Mouse (Mus musculus) mesoderm, embryonic 11.5 days (tissue): ENCODE measurements around the gene Ext2.
A peak's percentile ranks its signal among the peaks of the same experiment; 100 is the strongest.

Experiments used
- DNase-seq: peaks from one replicate; pipeline ENCODE4 v3.0.0-alpha.2; 2012; ENCODE audit warnings: low read depth, low spot score

The Ext2 gene

DNA sequence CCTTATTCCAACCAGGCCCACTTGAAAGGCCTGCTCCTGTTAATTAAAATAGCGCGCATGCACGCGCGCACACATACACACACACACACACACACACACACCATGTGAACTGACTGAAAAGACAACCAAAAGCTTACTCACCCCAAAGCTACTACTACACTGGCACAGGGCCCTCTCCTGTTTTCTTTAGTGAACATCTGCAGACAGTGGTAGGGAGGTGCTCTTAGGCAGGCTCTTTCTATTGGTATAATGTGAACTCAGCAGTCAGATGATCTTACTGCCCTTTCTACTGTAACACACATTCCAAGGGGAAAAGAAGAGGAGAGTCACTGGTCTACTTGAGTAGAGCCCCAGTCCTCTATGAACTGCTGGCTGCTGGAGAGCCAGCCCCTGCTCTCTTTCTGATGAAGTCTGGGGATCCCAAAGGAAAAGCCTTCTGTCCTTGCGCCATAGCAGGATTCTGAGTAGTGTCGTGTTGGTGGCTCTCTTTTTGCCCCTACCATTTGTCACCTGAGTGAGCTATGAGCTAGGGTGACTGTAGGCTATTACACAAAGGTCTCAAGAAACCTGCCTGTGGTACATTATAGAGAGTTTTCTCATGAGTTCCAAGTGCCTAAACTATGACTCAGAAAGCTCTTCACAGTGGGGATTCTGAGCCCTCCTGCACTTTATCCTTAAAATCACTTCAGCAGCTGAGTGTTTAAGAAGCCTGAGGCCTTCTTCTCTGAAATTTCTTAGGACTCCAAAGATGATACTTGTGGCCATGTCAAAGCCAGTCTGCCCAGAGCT is 45.9 kb downstream of the Ext2 start:
- DNase-seq: no peak

DNA sequence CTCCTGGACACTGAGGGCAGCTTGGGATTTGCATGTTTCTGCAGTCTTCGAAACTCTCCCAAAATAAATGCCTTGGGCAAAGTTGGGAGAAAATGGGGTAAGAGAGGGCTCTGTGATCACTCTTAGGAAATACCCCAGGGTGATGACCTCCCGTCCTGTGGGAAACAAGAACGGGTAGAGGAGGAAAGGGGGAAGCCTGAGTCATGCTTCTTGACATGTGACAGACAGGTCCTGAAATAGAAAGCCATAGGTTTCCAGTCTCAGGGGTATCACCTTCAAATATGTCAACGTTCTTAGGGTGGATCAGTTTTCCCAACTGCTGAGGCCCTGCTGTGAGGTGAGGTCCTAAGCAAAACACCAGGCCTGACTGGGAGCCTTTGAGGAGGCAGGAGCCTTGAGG is 46.9 kb downstream of the Ext2 start:
- no peak for DNase-seq

DNA sequence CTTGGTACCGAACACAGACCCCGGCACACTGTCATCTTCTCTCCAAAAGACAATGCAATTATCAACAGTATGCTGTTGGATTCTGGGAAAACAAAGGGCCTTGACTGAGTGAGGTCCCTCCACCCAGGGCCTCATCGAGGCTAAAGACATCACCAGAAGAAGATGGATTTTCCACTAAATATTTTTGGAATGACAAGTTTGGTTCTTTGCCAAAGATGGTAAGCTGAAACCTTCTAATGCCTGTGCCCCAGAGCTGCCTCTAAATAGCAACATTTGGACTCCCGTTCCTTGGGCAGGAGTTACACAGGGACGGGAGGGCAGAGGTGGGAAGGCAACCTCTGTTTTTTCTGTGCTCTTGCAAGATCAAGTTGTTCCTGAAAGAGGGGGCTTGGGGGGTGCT is 47.4 kb downstream of the Ext2 start:
- no peak for DNase-seq

DNA sequence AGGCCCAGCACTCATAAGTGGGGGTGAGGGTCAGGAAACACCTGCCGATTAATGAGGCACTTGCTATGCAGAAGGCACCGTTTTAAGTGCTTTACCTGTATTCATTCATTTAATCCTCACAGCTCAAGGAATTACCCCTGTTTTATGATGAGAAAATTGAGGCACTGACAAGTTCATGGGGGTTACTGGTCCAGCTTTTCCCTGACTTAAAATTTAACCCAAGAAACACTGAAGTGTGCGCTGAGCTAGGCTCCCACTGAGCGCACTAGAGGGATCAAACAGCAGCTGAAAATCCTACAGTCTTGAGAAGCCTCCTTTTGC is 49.6 kb downstream of the Ext2 start:
- no peak for DNase-seq

DNA sequence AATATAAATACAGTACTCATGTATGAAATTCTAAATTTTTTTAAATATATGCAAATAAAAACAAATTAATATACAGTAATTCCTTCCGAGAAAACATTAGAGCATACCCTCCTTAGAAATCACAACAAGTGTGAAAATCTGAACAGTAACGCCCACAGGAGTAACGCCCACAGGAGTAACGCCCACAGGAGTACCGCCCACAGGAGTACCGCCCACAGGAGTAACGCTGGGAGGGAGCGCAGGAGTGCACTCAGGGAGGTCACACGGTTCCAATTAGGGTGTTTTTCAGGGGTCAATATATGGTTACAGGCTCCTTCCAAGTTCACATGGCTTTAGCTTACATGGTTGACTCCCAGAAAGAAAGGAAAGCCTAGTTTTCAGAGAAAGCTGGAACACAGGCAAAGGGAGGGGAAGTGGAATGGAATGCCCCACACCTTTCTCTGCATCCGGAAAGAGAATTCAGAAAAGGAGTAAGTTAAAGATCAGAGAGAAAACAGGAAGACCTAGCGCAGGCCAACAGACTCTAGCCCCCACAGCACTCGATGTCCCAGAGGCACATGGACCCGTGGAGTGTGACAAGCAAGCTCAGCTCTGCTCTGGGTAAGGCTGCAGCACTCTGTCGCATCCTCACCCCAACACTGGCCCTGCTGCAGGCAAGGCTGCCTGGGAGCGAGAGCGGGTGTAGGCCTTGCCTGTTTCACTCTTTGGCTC is 50.2 kb downstream of the Ext2 start:
- DNase-seq: no peak

DNA sequence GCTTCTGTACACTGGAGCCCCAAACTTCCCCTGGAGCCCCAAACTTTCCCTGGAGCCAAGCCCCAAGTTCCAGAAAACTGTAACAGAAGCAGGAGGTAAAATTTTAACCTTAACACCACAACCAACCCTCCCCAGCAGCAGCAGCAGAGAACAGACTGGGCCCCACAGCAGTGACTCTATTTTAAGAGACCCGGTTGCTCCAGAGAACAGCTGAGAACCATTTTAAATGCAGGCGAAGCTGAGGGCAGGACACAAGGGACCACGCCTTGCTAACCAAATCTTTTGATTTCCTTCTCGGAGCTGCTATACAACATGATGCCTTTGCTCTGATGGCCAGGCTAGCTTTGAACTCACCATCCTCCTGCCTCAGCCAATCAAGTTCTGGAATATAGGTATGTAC is 51.5 kb downstream of the Ext2 start:
- no peak for DNase-seq

DNA sequence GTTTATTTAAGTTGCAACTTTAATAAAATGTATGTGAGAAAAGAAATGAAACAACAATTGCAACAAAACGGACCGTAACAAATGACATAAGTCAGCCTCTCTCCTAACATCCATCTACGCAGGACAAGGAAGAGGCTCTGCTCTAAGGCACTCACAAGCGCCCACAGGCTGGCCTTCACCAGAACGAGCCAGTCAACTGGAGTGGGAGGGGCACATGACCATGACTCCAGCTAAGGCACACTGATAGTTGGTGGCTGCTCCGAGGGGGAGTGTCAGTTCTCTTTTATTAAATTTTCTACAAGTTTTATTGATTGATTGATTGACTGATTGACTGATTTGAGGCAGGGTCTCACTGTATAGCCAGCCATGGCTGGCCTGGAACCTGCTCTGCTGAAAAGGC is 52.5 kb downstream of the Ext2 start:
- no peak for DNase-seq

DNA sequence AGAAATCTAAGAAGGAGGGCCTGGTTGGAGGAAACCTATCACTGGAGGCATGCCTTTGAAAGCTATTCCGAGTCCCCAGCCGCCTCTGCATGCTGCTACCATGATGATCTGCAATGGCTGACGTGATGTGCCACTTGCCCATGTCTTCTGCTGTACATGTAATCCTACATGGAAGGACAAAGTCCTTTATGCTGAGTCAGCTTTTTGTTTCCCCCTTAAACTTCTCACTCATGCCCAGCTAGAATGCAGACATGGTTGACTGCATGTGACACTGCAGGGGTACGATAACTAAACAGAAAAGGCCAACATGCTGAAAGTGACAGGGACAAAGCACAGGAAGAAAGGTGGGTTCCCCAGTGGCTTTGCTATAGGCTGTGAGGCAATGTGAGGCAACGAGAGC is 56.6 kb downstream of the Ext2 start:
- no peak for DNase-seq

DNA sequence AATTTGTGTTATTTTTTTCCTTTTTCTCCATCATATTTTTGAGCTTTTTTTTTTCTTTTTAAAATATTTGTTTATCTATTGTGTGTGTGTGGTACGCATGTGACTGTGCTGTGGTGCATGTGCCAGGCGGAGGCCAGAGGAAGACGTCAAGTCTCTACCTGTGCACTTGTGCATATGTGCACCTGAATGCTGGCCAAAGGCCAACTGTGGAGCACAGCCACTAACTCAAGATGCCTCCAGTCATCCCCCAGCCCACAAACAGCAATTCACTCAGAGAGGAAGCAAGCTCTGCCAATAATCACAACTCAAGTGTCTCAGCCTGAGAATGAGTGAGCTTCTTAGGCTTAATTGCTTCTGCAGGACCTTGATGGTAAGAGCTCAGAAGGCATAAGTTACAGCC is 58.2 kb downstream of the Ext2 start:
- DNase-seq: no peak

DNA sequence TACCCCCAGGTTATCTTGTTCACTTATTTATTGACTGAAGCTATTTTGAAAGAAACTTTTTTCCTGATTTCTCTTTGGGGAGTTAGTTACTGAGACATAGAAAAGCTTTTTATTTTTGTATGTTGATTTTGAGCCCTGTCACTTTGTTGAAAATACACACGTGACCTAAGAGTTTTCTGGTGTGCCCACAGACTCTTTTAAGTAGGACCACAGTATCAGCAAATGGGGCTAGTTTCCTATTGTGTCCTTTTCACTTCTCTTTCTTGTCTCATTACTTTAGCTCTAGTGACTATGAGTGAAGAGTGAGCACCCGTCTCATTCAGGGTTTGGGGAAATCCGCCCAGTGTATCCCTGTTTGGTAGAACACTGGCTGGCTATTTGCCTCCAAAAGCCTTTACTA is 62.0 kb downstream of the Ext2 start:
- DNase-seq: no peak

DNA sequence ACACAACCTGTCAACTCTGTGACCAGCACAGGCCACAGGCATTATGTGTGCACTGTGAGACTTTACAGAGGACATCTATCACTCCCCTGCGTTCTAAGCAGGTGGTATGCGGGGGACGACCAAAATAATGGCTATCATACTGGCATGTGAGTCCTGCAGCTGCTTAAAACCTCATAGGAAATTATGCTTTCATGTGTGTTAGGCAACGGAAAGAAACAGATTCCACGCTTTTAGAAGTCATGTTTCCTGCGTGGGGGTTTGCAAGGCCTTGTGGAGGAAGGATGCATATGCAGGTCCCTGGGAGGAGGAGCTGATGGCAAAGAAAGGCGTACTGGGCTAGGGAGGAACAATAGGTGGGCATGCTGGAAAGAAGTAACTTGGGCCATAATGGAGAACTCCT is 63.2 kb downstream of the Ext2 start:
- DNase-seq: no peak

DNA sequence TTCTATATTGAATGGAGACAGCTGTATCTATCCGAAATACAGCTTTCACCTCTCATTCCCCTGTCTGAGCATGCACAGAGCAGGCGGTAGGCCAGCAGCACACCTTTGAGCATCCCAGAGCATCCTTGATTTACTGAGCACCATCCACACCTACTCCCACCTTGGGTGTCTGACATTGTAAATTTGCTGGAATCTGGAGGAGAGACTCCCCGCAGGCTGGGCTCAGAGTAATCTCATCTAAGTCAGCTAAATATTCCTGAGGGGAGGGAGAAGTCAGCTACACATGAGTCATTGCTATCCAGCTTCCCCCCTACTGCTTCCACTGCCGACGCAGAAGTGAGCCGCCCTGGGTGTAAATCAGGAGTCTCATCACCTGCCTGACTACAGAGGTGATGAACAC is 64.1 kb downstream of the Ext2 start:
- DNase-seq: no peak

DNA sequence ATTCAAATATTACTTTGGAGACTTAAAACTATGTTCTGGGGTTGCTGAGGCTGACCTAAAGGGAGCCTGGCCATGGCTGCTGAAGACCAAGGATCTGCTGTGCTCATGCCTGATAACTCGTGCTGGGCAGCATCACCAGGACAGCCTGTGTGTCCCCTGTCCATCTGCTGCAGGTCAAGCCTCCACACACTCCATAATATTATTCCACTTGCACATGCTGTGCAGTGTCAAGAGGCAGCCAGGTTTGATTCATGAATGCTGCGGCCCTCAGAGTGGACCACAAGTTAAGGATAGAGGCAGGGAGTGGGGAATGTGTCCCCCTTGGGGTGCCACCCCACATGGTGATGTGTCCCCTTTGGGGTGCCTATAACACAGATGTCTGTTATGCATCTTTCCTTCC is 68.0 kb downstream of the Ext2 start:
- DNase-seq: no peak

DNA sequence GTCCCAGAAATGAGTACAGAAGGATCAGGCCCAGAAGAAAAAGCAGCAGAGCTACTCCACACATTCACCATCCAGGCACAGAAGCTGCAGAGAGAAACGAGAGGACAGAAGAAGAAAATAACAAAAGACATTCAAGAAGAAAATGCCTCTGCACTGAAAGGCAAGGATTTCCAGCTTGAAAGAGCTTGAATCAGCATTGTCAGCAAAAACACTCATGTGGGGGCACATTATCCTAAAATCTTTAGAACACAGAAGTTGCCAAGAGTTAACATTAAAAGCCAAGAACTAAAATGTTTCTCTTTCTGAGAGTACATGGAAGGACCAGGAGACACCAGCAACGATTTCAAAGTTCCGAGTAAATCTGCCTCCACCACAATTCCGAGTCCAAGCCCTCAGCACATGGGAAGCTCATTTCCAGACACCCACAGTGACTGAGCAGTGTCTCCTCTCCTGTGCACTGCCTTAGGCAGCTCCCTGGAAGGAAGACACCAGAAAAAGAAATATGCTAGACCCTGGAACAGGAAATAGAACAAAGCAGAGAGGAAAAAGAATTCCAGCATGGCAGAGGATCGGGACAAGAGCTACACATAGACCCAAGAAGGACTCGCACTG is 69.1 kb downstream of the Ext2 start:
- DNase-seq: no peak

DNA sequence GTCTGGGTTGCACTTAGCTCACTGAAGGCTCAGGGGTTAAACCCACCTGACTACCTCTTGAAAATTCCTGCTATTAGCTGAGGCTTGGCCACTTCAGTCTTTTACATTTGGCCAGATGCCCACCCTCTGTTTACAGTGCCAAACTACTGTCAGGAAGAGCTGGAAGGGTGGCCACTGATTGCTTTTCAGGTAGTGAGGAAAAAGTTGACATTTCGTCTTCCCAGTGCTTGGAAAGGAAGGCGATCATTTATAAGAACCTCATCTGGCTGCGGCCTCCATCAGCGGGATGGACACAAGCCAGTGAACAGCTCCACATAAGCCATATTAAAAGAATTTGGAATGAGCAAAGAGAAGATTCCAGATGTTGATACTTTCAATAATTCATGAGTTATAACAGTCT is 72.7 kb downstream of the Ext2 start:
- DNase-seq: no peak

DNA sequence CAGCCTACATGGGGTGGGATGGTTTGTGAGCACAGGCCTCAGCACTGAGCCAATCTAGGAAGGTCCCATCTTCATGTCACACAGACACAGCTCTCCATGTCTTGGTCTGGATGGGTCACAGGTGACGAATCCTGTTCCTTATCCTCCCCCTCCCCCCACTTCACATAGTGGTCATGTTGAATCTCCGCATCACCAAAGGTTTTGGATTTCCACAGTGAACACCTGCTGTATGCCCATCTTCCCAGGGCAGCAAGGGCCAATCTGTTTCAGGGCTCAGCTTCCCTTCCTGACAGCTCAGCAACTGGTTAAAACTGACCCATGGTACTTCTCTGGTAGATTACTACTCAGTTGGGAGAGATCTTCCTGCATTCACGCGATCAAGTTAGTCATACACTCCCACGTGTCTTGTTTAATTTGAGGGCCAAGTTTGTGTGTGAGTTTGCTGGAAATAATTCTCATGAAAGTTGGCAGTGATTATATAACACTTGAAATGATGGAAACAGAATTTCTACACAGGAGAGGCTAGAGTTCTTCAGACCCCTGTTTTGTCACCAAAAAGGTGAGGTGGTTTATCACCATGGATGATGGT is 74.7 kb downstream of the Ext2 start:
- no peak for DNase-seq

DNA sequence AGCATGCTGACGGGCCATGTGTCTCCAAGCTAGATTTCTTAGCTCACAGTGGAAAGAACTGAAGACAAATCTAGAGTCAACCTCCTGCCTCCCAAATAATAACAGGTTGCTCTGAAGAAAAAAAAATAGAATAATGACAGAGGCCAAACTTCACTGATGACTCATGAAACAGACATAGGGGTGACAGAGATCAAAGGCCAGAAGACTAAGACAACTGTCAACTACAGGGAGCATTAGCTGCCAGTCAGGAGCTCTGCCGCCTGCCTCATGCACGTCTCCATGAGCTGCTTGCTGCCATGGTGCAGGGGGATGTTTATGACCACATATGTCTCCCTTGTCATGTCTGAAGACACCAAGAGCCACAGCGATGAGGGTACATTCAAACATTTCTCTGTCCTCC is 75.7 kb downstream of the Ext2 start:
- no peak for DNase-seq

DNA sequence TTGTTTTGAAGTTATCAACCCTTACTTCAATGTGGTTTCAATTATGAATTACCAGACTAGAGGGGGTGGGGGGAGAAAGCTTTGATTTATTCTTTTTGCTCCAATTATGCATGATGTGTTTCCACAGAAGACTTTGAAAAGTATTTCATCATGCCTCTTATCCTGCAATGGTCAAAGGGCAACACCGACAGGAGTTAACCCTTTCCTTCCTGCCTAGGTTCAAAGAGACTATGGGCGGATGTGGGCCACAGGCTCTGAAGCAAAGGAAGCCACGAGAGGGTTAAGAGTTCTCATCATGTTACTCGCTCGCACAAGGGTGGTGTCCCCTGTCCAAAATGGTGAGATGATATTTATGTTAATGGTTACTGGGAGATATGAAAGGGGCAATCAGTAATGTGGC is 76.2 kb downstream of the Ext2 start:
- peak; percentile 76 for DNase-seq

DNA sequence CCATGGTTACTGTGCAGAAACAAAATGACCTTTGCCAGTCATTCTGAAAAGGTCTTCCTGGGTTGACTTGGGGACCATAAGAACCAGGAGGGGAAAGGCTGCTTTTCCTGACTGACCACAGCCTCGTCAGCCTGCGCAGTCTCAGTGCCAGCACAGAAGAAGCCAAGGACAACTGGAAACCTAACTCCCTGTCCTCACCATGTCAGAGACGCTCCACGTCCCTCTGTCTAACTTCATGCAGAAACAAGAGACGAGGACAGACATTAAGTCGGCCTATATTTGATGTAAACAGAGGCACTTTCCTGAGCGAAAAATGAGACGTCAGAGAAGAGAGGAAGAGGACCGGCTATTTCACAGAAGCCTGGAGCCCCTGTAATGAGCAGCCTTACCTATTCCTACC is 76.6 kb downstream of the Ext2 start:
- no peak for DNase-seq

DNA sequence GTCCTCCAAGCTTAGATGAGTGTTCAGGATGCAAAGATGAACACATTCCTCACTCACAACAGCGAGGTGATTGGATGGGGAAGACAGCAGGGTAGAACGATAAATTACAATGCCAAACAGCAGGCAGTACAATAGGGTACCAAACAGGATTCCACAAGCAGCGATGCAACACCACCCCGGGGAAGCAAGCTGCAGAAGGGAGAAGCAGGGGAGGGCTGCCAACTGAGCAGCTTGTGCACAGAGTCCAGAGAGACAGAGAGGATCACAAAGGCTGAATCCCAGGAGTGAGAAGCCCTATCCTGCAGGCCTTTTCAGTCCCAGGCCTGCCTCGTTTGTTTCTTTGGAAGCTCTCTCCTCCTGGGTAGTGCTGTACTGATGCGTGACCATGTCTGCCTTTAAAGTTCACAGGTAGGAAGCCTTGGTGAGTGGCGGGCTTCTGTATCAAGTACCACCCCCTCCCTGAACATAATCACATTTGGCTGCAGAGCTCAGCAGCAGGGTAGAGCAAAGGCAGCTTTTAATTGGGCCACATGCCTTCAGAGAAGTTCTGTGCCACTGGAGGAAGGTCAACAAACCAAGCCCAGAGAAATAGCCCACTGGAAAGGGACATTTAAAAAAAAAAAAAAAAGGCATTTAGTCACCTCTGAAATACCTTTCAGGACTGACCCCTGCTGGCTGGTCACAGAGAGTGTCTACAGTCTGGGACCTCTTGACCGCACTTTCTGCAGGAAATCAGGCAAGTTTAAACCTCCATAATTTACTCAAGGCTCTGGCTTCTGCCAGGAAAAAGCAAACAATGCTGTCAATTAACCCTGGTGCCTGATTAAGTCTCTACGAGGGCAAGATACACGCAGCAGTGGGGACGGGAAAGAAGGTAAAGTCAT is 77.8 kb downstream of the Ext2 start:
- DNase-seq: no peak

DNA sequence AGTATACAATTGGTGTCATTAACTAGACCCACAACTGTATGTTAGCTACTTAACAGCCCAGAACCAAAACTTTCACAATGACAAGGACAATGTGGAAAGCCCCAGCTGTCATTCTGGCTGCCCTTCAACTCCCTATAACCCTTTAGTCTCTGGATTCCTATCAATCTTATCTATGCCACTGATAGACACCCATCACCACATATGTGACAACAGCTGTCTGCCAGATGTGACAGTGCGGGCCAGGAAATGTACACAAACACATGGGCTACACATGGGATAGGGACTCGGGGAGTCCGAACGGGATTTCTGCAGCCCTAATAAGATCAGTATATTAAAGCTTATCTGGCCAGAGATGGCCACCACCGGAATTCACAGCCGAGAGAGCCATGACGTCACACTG is 80.7 kb downstream of the Ext2 start:
- DNase-seq: no peak

DNA sequence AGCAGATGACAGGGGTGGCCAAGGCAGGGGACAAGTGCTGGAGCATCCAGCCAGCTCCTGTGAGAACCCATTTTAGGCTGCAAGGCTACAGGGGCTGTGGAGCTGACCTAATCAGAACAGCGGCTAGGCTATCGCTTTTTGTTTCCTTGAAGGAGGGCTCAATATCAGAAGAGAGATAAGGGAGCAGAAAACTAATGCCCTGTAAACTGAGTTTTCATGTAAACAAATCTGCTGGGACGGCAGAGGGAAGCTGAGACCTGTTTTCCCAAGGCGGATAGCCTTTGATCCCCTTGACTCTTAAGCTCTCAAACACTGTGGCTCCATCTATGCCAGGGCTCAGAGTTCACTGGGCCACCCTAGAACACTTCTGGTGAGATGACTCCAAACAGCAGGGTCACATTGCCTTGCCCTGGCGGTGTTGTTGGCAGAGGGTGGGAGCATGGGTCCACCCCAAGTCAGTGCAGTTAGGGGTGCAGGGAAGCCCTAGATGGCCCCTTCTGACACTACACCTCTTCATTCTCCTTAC is 83.3 kb downstream of the Ext2 start:
- no peak for DNase-seq
